Mouse (Mus musculus) monocyte, adult 5-6 weeks (primary cell): ENCODE data around the gene Mafg. TPM values are rescaled to one million over a fixed set of nuclear protein-coding genes. Genes with fewer than 3 reads are reported as not detected.
"Not testable (repeated sequence)": the region's sequence is repeated elsewhere in the genome, so short reads cannot be mapped to it uniquely, and the experiment has no call there.

Source experiments
- ATAC-seq: fragments of 153-309, 156-312 bp; replicated peaks from 2 replicates; pipeline ENCODE4 v1.8.0; 2017; ENCODE audit warnings: mild to moderate bottlenecking; ENCODE audit not compliant: low TSS enrichment, insufficient number of reproducible peaks, severe bottlenecking, poor library complexity, low FRiP score
- total RNA-seq: library from RNA; stranded (forward); fragments of 200-1000, 200-491, 200-594 nt; gene quantifications from 3 replicates; pipeline ENCODE4 v1.2.3, GENCODE M21; 2017

The Mafg gene
- total RNA-seq, 1 experiment from 2014 or later, result 34.0 TPM

GRCm38 (mm10) chr11:120608241-120609034, 25.0 kb downstream of the Mafg start, which contains the start of gene Npb:
Gene Npb (plus strand): TSS chr11:120608477.
- no peak for ATAC-seq

- no peak for ATAC-seq
Observed at GRCm38 (mm10) chr11:120606764-120607163, 26.6 kb downstream of the Mafg start.

- no peak for ATAC-seq
Observed at GRCm38 (mm10) chr11:120605667-120606066, 27.7 kb downstream of the Mafg start.

GRCm38 (mm10) chr11:120603545-120603944, 29.9 kb downstream of the Mafg start:
- no peak for ATAC-seq

- no peak for ATAC-seq
Observed at GRCm38 (mm10) chr11:120600716-120601115, 32.7 kb downstream of the Mafg start.

- no peak for ATAC-seq
Observed at GRCm38 (mm10) chr11:120598990-120599549, 34.3 kb downstream of the Mafg start.

GRCm38 (mm10) chr11:120598283-120598989, 35.0 kb downstream of the Mafg start, which contains the start of the genes Alyref and Anapc11:
Gene Alyref (minus strand): TSS chr11:120598365.
Gene Anapc11 (plus strand): TSS chr11:120598421.
- peak; percentile 89 for ATAC-seq

GRCm38 (mm10) chr11:120597240-120598235, 35.9 kb downstream of the Mafg start:
- no peak for ATAC-seq

- ATAC-seq, result no peak
Observed at GRCm38 (mm10) chr11:120588531-120588930, 44.9 kb downstream of the Mafg start.

GRCm38 (mm10) chr11:120583937-120584336, 49.5 kb downstream of the Mafg start:
- no peak for ATAC-seq

- ATAC-seq, result not testable (repeated sequence)
Observed at GRCm38 (mm10) chr11:120582982-120583293, 50.5 kb downstream of the Mafg start.

- 0 out of 2 replicates have a peak, but pooled peaks have one; percentile 6 for ATAC-seq
Observed at GRCm38 (mm10) chr11:120582268-120582981, 51.0 kb downstream of the Mafg start.

- peak; percentile 66 for ATAC-seq
Observed at GRCm38 (mm10) chr11:120581490-120582267, 51.7 kb downstream of the Mafg start, which contains the start of gene Arhgdia. Gene Arhgdia (minus strand): TSS chr11:120581624.

- no peak for ATAC-seq
Observed at GRCm38 (mm10) chr11:120580871-120581331, 52.5 kb downstream of the Mafg start.

- ATAC-seq, result no peak
Observed at GRCm38 (mm10) chr11:120580190-120580589, 53.2 kb downstream of the Mafg start.

- 0 out of 2 replicates have a peak, but pooled peaks have one; percentile 19 for ATAC-seq
Observed at GRCm38 (mm10) chr11:120579316-120580107, 53.9 kb downstream of the Mafg start.
